Mouse (Mus musculus): ENCODE results near the gene Slc22a22. TPM values are rescaled to one million over a fixed set of nuclear protein-coding genes. Genes with fewer than 3 reads are reported as not detected.
"Not testable (repeated sequence)": the region's sequence is repeated elsewhere in the genome, so short reads cannot be mapped to it uniquely, and the experiment has no call there.

Gene Slc22a22
- polyA plus RNA-seq, 1 experiment from 2014 or later: 0.08 TPM

DNA sequence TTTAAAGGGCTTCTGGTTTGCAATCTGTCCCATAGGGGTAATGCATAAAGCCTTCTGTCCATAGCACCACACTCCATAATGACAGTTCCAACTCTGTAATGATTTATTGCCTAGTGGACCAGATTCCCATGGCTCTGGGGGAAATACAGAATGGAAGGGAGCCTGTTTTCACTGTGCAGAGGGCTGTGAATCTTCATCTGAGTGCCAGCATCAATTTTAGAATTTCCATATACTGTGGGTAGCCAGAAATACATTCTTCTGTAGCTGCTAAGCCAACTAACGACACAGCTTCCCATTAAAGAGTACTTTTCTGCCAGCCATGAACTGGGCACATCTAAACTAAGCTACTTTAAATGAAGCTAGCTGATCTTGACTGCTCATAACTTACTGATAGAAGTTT, 174.7 kb downstream of the Slc22a22 start:
- no peak overlapping the region for H3K4me3 ChIP-seq (ENCODE audit: low read length)
- ATAC-seq: no peak
- no peaks in the 10 kb centered on the region for H3K4me1 ChIP-seq (ENCODE audit: control insufficient read depth, insufficient read depth, low read depth, low read length)
- no peak overlapping the region for H3K9ac ChIP-seq (ENCODE audit: low read depth, low read length)
- H3K27ac ChIP-seq (ENCODE audit: low read depth, low read length): no peak overlapping the region
- no peaks in the 10 kb centered on the region for H3K9me3 ChIP-seq (ENCODE audit: control insufficient read depth, low read length)
- H3K4me2 ChIP-seq (ENCODE audit: low read length): no peak overlapping the region
- no peaks in the 10 kb centered on the region for H3K27me3 ChIP-seq (replicated peaks; ENCODE audit: control insufficient read depth, insufficient read depth, low read length)
- WGBS: 74% methylated on average over 1 of the region's 1 CpGs
- H3K36me3 ChIP-seq (ENCODE audit: control insufficient read depth, insufficient read depth, low read length): no peaks in the 10 kb centered on the region

DNA sequence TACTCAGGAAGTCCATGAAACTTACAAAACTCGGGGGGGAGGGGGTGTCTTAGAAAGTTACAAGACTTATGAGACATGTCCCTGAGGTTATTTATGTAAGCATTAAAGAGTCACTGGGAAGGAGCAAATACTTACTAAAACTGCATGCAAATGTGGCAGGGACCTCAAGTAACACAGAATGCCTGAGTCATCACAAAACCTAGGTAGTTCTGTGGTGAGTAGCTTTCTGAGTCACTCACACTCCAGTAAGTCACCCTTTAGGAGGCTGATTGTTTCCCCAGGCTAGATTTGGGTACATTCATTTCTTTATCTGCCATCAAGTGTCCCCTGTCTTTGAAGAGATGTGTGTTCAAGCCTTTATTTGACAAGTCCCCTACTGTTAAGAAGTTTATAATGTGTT, 198.9 kb downstream of the Slc22a22 start:
- 68% methylated on average over 1 of the region's 1 CpGs for whole genome bisulfite sequencing
- Histone ChIP-seq H3K36me3 (ENCODE audit: control insufficient read depth, insufficient read depth, low read length) (no peaks in the 10 kb centered on the region), H3K27me3 (replicated peaks; ENCODE audit: control insufficient read depth, insufficient read depth, low read length) (no peaks in the 10 kb centered on the region), H3K4me1 (ENCODE audit: control insufficient read depth, insufficient read depth, low read depth, low read length) (no peaks in the 10 kb centered on the region), H3K9ac (ENCODE audit: low read depth, low read length) (no peak overlapping the region), H3K27ac (ENCODE audit: low read depth, low read length) (no peak overlapping the region), H3K4me3 (ENCODE audit: low read length) (no peak overlapping the region), H3K4me2 (ENCODE audit: low read length) (no peak overlapping the region), H3K9me3 (ENCODE audit: control insufficient read depth, low read length) (no peaks in the 10 kb centered on the region)
- no peak for ATAC-seq

DNA sequence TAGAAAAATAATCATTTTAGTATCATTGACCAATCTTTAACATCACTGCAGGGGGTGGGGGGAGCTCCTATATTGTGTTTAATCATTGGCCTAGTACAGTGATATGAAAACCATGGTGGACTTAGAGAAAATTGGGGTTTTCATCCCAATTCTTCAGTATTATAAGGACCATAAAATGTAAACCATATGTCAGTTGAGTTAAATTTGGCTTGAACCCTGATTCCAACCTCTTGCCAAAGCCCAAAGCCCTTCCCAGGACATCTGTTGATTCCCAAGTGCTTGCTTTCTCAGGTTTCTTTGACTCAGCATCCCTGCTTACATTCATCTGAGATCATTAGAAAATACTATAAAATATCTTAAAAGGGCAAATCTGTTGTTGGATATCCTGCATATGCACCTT, 201.0 kb downstream of the Slc22a22 start:
- ATAC-seq: no peak
- Histone ChIP-seq H3K9me3 (ENCODE audit: control insufficient read depth, low read length) (no peaks in the 10 kb centered on the region), H3K36me3 (ENCODE audit: control insufficient read depth, insufficient read depth, low read length) (no peaks in the 10 kb centered on the region), H3K4me1 (ENCODE audit: control insufficient read depth, insufficient read depth, low read depth, low read length) (no peaks in the 10 kb centered on the region), H3K4me2 (ENCODE audit: low read length) (no peak overlapping the region), H3K9ac (ENCODE audit: low read depth, low read length) (no peak overlapping the region), H3K27ac (ENCODE audit: low read depth, low read length) (no peak overlapping the region), H3K27me3 (replicated peaks; ENCODE audit: control insufficient read depth, insufficient read depth, low read length) (no peaks in the 10 kb centered on the region), H3K4me3 (ENCODE audit: low read length) (no peak overlapping the region)

DNA sequence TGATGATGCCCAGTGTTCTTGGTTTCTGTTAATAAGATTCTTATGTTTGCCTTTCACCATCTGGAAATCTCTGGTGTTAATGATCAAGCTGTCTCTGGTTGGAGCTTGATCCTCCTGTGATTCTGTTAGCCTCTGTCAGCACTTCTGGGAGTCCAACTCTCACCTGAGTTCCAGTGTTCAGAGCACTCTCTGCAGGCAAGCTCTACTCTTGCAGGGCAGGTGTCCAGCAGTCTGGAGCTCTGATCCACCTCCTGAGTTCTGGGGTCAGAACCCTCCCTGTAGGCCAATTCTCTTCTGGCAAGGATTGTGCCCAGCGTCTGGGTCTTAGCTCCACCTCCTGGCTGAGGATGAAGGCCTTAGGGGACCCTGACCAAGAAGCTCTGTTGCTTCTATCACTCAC, 237.4 kb downstream of the Slc22a22 start:
- WGBS: 92% methylated on average over 1 of the region's 1 CpGs

DNA sequence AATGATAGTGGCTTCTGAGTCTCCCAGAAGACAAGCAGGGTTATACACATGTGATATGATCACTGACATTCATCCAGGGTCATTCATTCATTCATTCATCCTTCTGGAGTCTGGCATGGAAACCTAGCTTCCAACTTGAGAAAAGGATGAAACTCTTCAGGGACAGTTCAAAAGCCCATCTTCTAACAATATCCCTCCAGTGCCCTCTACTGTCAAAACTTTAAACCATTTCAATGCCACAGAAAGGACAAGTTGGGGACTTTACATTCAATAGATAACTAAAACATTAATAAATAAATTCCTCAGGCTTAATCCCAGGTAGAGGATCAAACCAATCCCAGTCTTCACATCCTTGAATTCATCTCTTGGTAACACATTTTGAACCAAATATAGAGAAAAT, 247.0 kb downstream of the Slc22a22 start:
- no peak overlapping the region for H3K4me2 ChIP-seq (ENCODE audit: low read length)
- ATAC-seq: no peak
- H3K27ac ChIP-seq (ENCODE audit: low read depth, low read length): no peak overlapping the region
- H3K36me3 ChIP-seq (ENCODE audit: control insufficient read depth, insufficient read depth, low read length): no peaks in the 10 kb centered on the region
- H3K9me3 ChIP-seq (ENCODE audit: control insufficient read depth, low read length): no peaks in the 10 kb centered on the region
- H3K4me3 ChIP-seq (ENCODE audit: low read length): no peak overlapping the region
- no peaks in the 10 kb centered on the region for H3K27me3 ChIP-seq (replicated peaks; ENCODE audit: control insufficient read depth, insufficient read depth, low read length)
- no peaks in the 10 kb centered on the region for H3K4me1 ChIP-seq (ENCODE audit: control insufficient read depth, insufficient read depth, low read depth, low read length)
- H3K9ac ChIP-seq (ENCODE audit: low read depth, low read length): no peak overlapping the region

More for the DNA sequence above, 237.4 kb downstream of the Slc22a22 start:
- H3K27ac ChIP-seq (ENCODE audit: low read depth, low read length); H3K36me3 ChIP-seq (ENCODE audit: control insufficient read depth, insufficient read depth, low read length); H3K4me1 ChIP-seq (ENCODE audit: control insufficient read depth, insufficient read depth, low read depth, low read length); H3K27me3 ChIP-seq (replicated peaks; ENCODE audit: control insufficient read depth, insufficient read depth, low read length); H3K4me3 ChIP-seq (ENCODE audit: low read length); H3K4me2 ChIP-seq (ENCODE audit: low read length); ATAC-seq; H3K9me3 ChIP-seq (ENCODE audit: control insufficient read depth, low read length); H3K9ac ChIP-seq (ENCODE audit: low read depth, low read length): not testable (repeated sequence)

DNA sequence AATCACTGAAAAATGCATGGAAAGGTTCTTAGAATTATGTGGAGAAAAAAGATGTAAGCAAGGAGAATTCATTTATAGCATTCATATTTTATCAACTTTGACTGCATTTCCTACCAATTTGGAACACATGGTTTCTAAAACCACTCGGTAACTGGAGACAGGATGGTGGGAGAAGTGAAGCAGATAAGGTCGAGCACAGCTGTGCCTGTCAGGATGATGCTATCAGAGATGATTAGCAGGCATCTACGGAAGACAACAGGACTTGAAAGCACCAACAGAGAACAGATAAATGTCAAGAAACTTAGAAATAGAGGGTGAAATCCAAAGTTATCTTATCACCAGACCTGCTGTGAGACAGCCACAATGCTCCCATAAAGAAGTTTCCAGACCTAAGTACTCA, 272.1 kb downstream of the Slc22a22 start:
- no peak overlapping the region for H3K27ac ChIP-seq (ENCODE audit: low read depth, low read length)
- H3K36me3 ChIP-seq (ENCODE audit: control insufficient read depth, insufficient read depth, low read length): no peaks in the 10 kb centered on the region
- no peak overlapping the region for H3K9ac ChIP-seq (ENCODE audit: low read depth, low read length)
- H3K27me3 ChIP-seq (replicated peaks; ENCODE audit: control insufficient read depth, insufficient read depth, low read length): no peaks in the 10 kb centered on the region
- ATAC-seq: no peak
- WGBS: 76% methylated on average over 3 of the region's 3 CpGs
- H3K4me1 ChIP-seq (ENCODE audit: control insufficient read depth, insufficient read depth, low read depth, low read length): no peaks in the 10 kb centered on the region
- H3K4me3 ChIP-seq (ENCODE audit: low read length): no peak overlapping the region
- H3K9me3 ChIP-seq (ENCODE audit: control insufficient read depth, low read length): no peaks in the 10 kb centered on the region
- H3K4me2 ChIP-seq (ENCODE audit: low read length): no peak overlapping the region

DNA sequence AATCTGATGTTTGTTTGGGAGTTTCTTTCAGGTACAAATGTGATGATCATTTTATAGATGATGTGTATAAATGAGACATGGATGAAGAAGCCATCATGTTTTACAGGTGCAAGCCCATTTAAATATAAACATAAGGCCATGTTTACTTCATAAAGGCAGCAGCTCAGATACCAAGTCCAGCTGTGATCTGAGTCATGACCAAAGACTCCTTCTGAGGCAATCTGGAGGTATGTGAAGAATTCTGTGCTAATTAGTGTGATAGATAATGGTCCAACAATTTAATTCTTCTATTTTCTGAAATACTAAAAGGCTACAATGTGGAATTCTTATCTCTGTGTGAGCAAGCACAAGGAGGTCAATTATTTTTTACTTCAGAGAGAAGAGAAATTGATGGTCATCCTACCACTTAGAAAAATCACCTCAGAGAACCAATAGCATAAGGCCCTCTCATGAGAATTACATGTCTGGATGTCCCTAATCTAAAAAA, 272.9 kb downstream of the Slc22a22 start:
- no peak for ATAC-seq
- no peak overlapping the region for H3K4me2 ChIP-seq (ENCODE audit: low read length)
- H3K4me1 ChIP-seq (ENCODE audit: control insufficient read depth, insufficient read depth, low read depth, low read length): no peaks in the 10 kb centered on the region
- H3K4me3 ChIP-seq (ENCODE audit: low read length): no peak overlapping the region
- no peak overlapping the region for H3K9ac ChIP-seq (ENCODE audit: low read depth, low read length)
- H3K27me3 ChIP-seq (replicated peaks; ENCODE audit: control insufficient read depth, insufficient read depth, low read length): no peaks in the 10 kb centered on the region
- no peak overlapping the region for H3K27ac ChIP-seq (ENCODE audit: low read depth, low read length)
- H3K36me3 ChIP-seq (ENCODE audit: control insufficient read depth, insufficient read depth, low read length): no peaks in the 10 kb centered on the region
- no peaks in the 10 kb centered on the region for H3K9me3 ChIP-seq (ENCODE audit: control insufficient read depth, low read length)
